Mouse (Mus musculus) heart, postnatal 0 days (tissue): ENCODE measurements at regions not wholly inside any gene's neighbourhood (a gene's known extent, or its start where the extent isn't known, plus 50 kb on each side); places are given as distances from the start of the nearest gene placed in this dataset.
A peak's percentile ranks its signal among the peaks of the same experiment; 100 is the strongest.
"Not testable (repeated sequence)": the region's sequence is repeated elsewhere in the genome, so short reads cannot be mapped to it uniquely, and the experiment has no call there.

Experiments
- ATAC-seq: fragments of 200-750 bp; cut with Nextera tagmentation; 2 replicates; pipeline ENCODE4 v1.8.0; 2017; ENCODE audit warnings: low read depth, moderate number of reproducible peaks, moderate library complexity; ENCODE audit not compliant: insufficient read depth
- DNase-seq: peaks from one replicate; pipeline ENCODE4 v3.0.0-alpha.2; 2016; ENCODE audit warnings: low spot score
- H3K27ac ChIP-seq: fragments of 300-500 bp; sonication (generic); 2 replicates; pipeline ENCODE4 v1.5.1; 2014; ENCODE audit warnings: low read depth, mild to moderate bottlenecking
- H3K27me3 ChIP-seq: fragments of 300-500 bp; sonication (generic); 2 replicates; pipeline ENCODE4 v1.6.1; 2014; ENCODE audit warnings: low read length, mixed read lengths; ENCODE audit not compliant: control insufficient read depth, insufficient read depth
- H3K36me3 ChIP-seq: fragments of 300-500 bp; sonication (generic); replicated peaks from 2 replicates; pipeline ENCODE4 v1.6.1; 2014; ENCODE audit warnings: low read length, mixed read lengths; ENCODE audit not compliant: control insufficient read depth, insufficient read depth
- H3K4me1 ChIP-seq: fragments of 300-500 bp; sonication (generic); 2 replicates; pipeline ENCODE4 v1.6.1; 2014; ENCODE audit warnings: antibody characterized with exemption; ENCODE audit not compliant: control insufficient read depth, insufficient read depth
- H3K4me2 ChIP-seq: fragments of 300-500 bp; sonication (generic); 2 replicates; pipeline ENCODE4 v1.6.1; 2014; ENCODE audit warnings: low read depth, mild to moderate bottlenecking, low read length, moderate library complexity
- H3K4me3 ChIP-seq: fragments of 300-500 bp; sonication (generic); 2 replicates; pipeline ENCODE4 v1.5.1; 2014; ENCODE audit warnings: low read depth, low read length
- H3K9ac ChIP-seq: fragments of 300-500 bp; sonication (generic); replicated peaks from 2 replicates; pipeline ENCODE4 v1.6.1; 2014; ENCODE audit warnings: low read depth, low read length, mixed read lengths
- H3K9me3 ChIP-seq: fragments of 300-500 bp; sonication (generic); replicated peaks from 2 replicates; pipeline ENCODE4 v1.6.1; 2016; ENCODE audit warnings: low read length; ENCODE audit not compliant: control insufficient read depth
- CTCF ChIP-seq: IDR thresholded peaks from 2 replicates; pipeline ENCODE4 v1.5.1; 2016; ENCODE audit warnings: antibody characterized with exemption, control low read depth, low read depth
- EP300 ChIP-seq: IDR thresholded peaks from 2 replicates; pipeline ENCODE4 v1.6.1; 2016; ENCODE audit warnings: antibody characterized with exemption, low read depth
- WGBS: fragments of 180-500 bp; shearing (Covaris S2); extraction: QIAGEN DNeasy Blood & Tissue Kit; methylation state at CpG from one replicate; pipeline ENCODE4 v1.1.7; 2014; 5-methylcytosine and 5-hydroxymethylcytosine counted together

DNA sequence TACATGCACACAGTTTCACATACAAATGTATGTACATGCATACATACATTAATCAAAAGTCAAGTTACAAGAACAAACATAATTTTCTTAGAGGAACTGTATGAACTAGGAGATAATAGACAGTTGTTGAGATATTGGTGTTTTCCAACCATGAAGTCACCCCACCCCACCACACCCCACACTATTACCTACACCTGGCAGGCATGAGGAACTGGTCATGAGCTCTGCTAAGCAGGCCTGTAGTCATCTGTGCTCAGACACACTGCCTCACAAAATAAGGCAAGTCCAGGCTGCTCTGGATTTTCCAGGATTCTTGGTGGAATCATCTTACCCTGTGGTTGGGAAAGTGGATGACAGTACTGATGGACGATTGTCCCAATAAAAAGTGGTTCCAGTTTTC lies 347.6 kb upstream of the Klhl29 start:
- DNase-seq (no peak), ATAC-seq (no peak)
- WGBS: 48% methylated on average over 1 of the region's 1 CpGs
- no peaks in the 10 kb centered on the region for H3K9me3 ChIP-seq
- H3K4me2 ChIP-seq: no peak overlapping the region
- no peak overlapping the region for H3K9ac ChIP-seq
- no peak overlapping the region for H3K4me3 ChIP-seq
- H3K4me1 ChIP-seq: no peaks in the 10 kb centered on the region
- no peak overlapping the region for H3K27ac ChIP-seq
- H3K36me3 ChIP-seq: no peaks in the 10 kb centered on the region
- no peak for TF ChIP-seq CTCF
- no peak for TF ChIP-seq EP300
- no peaks in the 10 kb centered on the region for H3K27me3 ChIP-seq

DNA sequence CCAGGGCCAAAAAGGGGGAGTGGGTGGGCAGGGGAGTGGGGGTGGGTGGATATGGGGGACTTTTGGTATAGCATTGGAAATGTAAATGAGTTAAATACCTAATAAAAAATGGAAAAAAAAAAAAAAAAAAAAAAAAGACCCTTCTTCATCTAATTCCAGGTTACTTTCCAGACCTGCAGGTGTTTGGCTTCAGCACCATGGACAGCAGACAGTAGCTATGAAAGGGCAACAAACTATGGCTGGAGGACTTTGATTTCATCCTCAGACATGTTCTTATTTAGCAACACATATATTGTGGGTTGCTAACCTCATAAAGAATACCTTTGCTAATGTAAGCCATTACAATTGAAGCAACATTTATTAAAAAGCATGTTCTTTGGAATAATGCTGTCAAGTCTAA lies 342.0 kb upstream of the Klhl29 start:
- H3K9ac ChIP-seq, H3K4me1 ChIP-seq, H3K27ac ChIP-seq, ATAC-seq, H3K9me3 ChIP-seq, H3K27me3 ChIP-seq, H3K36me3 ChIP-seq, H3K4me2 ChIP-seq, H3K4me3 ChIP-seq: not testable (repeated sequence)
- peak; percentile 9 for DNase-seq

DNA sequence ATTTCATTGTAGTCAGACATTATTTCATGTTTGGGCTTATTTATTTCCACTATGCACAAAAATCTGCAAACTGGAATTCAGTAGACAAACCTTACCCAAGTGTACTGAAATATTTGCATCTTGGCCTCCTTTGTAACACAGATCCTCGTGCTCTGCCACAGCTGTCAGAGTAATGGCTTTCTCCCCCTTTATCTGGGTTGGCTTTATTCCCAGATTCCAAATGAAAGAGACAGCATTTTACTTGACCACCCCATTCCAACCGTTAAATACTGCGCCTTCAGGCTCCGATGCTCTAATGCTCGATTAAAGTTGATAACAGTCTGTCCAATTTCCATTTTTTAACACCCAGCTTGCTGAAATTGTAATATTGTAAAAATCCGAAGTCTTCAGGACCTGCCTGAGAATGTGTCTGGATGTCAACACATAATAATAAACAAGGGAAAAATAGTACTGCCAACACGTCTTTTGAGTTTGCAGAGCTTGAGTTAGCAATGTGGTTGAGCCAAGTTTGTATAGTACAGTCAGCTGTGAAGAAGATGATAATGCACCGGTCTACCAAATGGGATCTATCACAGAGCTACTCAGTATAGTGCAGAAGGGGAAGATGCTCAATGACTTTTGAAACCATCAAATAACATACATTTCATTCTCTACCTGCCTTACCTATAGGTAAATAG lies 323.4 kb upstream of the Klhl29 start:
- H3K36me3 ChIP-seq: no peaks in the 10 kb centered on the region
- H3K9ac ChIP-seq: no peak overlapping the region
- no peak for TF ChIP-seq EP300
- no peak for TF ChIP-seq CTCF
- H3K9me3 ChIP-seq: no peaks in the 10 kb centered on the region
- WGBS: 48% methylated on average over 8 of the region's 8 CpGs
- ATAC-seq (no peak), DNase-seq (no peak)
- H3K4me1 ChIP-seq: no peaks in the 10 kb centered on the region
- H3K27me3 ChIP-seq: no peaks in the 10 kb centered on the region
- no peak overlapping the region for H3K4me3 ChIP-seq
- no peak overlapping the region for H3K27ac ChIP-seq
- H3K4me2 ChIP-seq: no peak overlapping the region

GRCm38 (mm10) chr12:5682182-5682581 lies 306.7 kb upstream of the Klhl29 start:
- Histone ChIP-seq H3K27me3 (no peaks in the 10 kb centered on the region), H3K4me2 (no peak overlapping the region), H3K4me1 (no peaks in the 10 kb centered on the region), H3K4me3 (no peak overlapping the region), H3K36me3 (no peaks in the 10 kb centered on the region), H3K9me3 (no peaks in the 10 kb centered on the region), H3K9ac (no peak overlapping the region), H3K27ac (no peak overlapping the region)
- DNase-seq: no peak
- ATAC-seq: no peak
- 71% methylated on average over 5 of the region's 5 CpGs for WGBS
- TF ChIP-seq CTCF: no peak
- TF ChIP-seq EP300: no peak

DNA sequence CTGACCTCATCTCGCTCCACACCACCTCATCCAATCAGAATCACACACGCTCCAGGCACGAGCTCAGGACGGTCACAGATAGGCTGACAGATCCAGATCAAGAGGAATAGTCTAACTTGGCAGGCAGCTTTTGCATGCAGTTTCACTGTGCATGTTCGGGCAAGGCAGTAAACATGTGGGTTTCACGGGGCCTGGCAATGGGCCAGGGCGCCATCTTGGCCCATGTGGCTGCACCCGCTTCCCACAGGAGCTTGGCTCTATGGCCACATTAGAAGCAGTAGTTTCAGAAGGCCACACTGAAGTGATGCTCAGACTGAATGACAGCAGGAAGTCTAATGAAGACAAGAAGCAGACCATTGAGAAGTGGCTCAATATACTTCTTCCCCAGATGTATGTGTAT lies 302.6 kb upstream of the Klhl29 start:
- not testable (repeated sequence) for H3K4me3 ChIP-seq, H3K9me3 ChIP-seq, H3K36me3 ChIP-seq, H3K27ac ChIP-seq, H3K9ac ChIP-seq, H3K27me3 ChIP-seq, ATAC-seq, H3K4me2 ChIP-seq, DNase-seq, H3K4me1 ChIP-seq
- 75% methylated on average over 8 of the region's 8 CpGs for WGBS

DNA sequence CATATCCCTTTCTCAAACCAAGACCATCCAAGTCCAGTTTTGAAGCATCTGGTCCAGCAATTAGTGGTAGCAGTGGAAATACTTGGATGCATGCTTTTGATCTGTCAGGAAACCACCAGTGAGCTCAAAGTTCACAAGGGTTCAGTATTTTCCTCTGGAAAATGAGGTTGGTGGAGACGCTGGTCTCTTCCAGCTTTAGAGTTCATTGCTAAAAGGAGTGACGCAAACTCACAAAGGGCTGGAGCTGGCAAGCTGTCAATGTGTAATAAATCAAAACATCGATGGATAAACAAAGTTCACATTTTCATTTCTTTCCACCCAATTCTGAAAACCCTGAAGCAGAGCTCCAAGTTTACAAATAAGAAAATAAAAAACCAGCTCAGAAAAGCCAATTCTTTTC lies 293.0 kb upstream of the Klhl29 start:
- Histone ChIP-seq H3K9ac (no peak overlapping the region), H3K36me3 (no peaks in the 10 kb centered on the region), H3K27ac (no peak overlapping the region), H3K9me3 (no peaks in the 10 kb centered on the region), H3K4me1 (no peaks in the 10 kb centered on the region), H3K4me2 (no peak overlapping the region), H3K4me3 (no peak overlapping the region), H3K27me3 (no peaks in the 10 kb centered on the region)
- ATAC-seq: no peak
- WGBS: 60% methylated on average over 3 of the region's 3 CpGs
- no peak for TF ChIP-seq CTCF
- no peak for TF ChIP-seq EP300
- no peak for DNase-seq
